Mouse (Mus musculus): ENCODE measurements around the gene Nrk. TPM values are rescaled to one million over a fixed set of nuclear protein-coding genes. Genes with fewer than 3 reads are reported as not detected.

The Nrk gene
- polyA plus RNA-seq, 1 experiment from 2014 or later = 8.5 TPM

Other genes starting within 250 kb of the Nrk start
- 0.05 and 0.17 TPM in 2 replicates for gene Serpina7, start 170.8 kb downstream of the Nrk start, polyA plus RNA-seq (2015; fragmentation: Nextera tagmentation; extraction: Ambion mirVana)
- gene 4930513O06Rik, start 171.8 kb downstream of the Nrk start, polyA plus RNA-seq (2015; fragmentation: Nextera tagmentation; extraction: Ambion mirVana) = not detected in 2 replicates

Data from intestine, embryonic 16.5 days (tissue).